Mouse (Mus musculus): Measurements from ENCODE around the gene Foxn3. TPM values are rescaled to one million over a fixed set of nuclear protein-coding genes. Genes with fewer than 3 reads are reported as not detected.

Foxn3 gene
- polyA plus RNA-seq, 1 experiment from 2014 or later = 23.5 TPM

- WGBS (ENCODE audit: insufficient replicate concordance) = 70% methylated on average over 8 of the region's 8 CpGs
- H3K9me3 ChIP-seq (replicated peaks; ENCODE audit: control insufficient read depth, low read length) = no peaks in the 10 kb centered on the region
- H3K27ac ChIP-seq (ENCODE audit: low read length) = no peak overlapping the region
- ATAC-seq (ENCODE audit: low read depth) = no peak
- H3K27me3 ChIP-seq (ENCODE audit: control insufficient read depth, insufficient read depth, low read depth, low read length) = no peaks in the 10 kb centered on the region
- H3K9ac ChIP-seq (ENCODE audit: low read depth, low read length) = no peak overlapping the region
- no peaks in the 10 kb centered on the region for H3K36me3 ChIP-seq (ENCODE audit: control insufficient read depth, insufficient read depth)
- H3K4me2 ChIP-seq (ENCODE audit: low read depth, low read length) = no peak overlapping the region
- no peak overlapping the region for H3K4me3 ChIP-seq (ENCODE audit: low read depth, low read length)
- H3K4me1 ChIP-seq (ENCODE audit: control insufficient read depth, low read depth, low read length) = peaks cover 17% of the 10 kb centered on the region
Measured at GRCm38 (mm10) chr12:99378284-99378683, 185.1 kb downstream of the Foxn3 start.

GRCm38 (mm10) chr12:99377705-99378104, 185.7 kb downstream of the Foxn3 start:
- Histone ChIP-seq H3K4me3 (ENCODE audit: low read depth, low read length) (no peak overlapping the region), H3K9me3 (replicated peaks; ENCODE audit: control insufficient read depth, low read length) (no peaks in the 10 kb centered on the region), H3K4me1 (ENCODE audit: control insufficient read depth, low read depth, low read length) (peaks cover 17% of the 10 kb centered on the region), H3K9ac (ENCODE audit: low read depth, low read length) (no peak overlapping the region), H3K27me3 (ENCODE audit: control insufficient read depth, insufficient read depth, low read depth, low read length) (no peaks in the 10 kb centered on the region), H3K4me2 (ENCODE audit: low read depth, low read length) (no peak overlapping the region), H3K27ac (ENCODE audit: low read length) (no peak overlapping the region), H3K36me3 (ENCODE audit: control insufficient read depth, insufficient read depth) (no peaks in the 10 kb centered on the region)
- ATAC-seq (ENCODE audit: low read depth) = no peak
- WGBS (ENCODE audit: insufficient replicate concordance) = 26% methylated on average over 3 of the region's 3 CpGs

GRCm38 (mm10) chr12:99377069-99377468, 186.3 kb downstream of the Foxn3 start:
- H3K4me3 ChIP-seq (ENCODE audit: low read depth, low read length) = no peak overlapping the region
- 65% methylated on average over 10 of the region's 10 CpGs for WGBS (ENCODE audit: insufficient replicate concordance)
- H3K9me3 ChIP-seq (replicated peaks; ENCODE audit: control insufficient read depth, low read length) = no peaks in the 10 kb centered on the region
- no peak overlapping the region for H3K27ac ChIP-seq (ENCODE audit: low read length)
- no peak overlapping the region for H3K9ac ChIP-seq (ENCODE audit: low read depth, low read length)
- no peaks in the 10 kb centered on the region for H3K36me3 ChIP-seq (ENCODE audit: control insufficient read depth, insufficient read depth)
- peaks cover 17% of the 10 kb centered on the region for H3K4me1 ChIP-seq (ENCODE audit: control insufficient read depth, low read depth, low read length)
- no peak overlapping the region for H3K4me2 ChIP-seq (ENCODE audit: low read depth, low read length)
- ATAC-seq (ENCODE audit: low read depth) = no peak
- no peaks in the 10 kb centered on the region for H3K27me3 ChIP-seq (ENCODE audit: control insufficient read depth, insufficient read depth, low read depth, low read length)

- peaks cover 12% of the 10 kb centered on the region for H3K4me1 ChIP-seq (ENCODE audit: control insufficient read depth, low read depth, low read length)
- H3K27ac ChIP-seq (ENCODE audit: low read length) = no peak overlapping the region
- no peaks in the 10 kb centered on the region for H3K9me3 ChIP-seq (replicated peaks; ENCODE audit: control insufficient read depth, low read length)
- H3K4me2 ChIP-seq (ENCODE audit: low read depth, low read length) = no peak overlapping the region
- no peak for ATAC-seq (ENCODE audit: low read depth)
- H3K36me3 ChIP-seq (ENCODE audit: control insufficient read depth, insufficient read depth) = no peaks in the 10 kb centered on the region
- H3K9ac ChIP-seq (ENCODE audit: low read depth, low read length) = no peak overlapping the region
- no peaks in the 10 kb centered on the region for H3K27me3 ChIP-seq (ENCODE audit: control insufficient read depth, insufficient read depth, low read depth, low read length)
- H3K4me3 ChIP-seq (ENCODE audit: low read depth, low read length) = no peak overlapping the region
- 74% methylated on average over 8 of the region's 8 CpGs for WGBS (ENCODE audit: insufficient replicate concordance)
Measured at GRCm38 (mm10) chr12:99375878-99376454, 187.4 kb downstream of the Foxn3 start.

GRCm38 (mm10) chr12:99375426-99375825, 188.0 kb downstream of the Foxn3 start:
- H3K4me2 ChIP-seq (ENCODE audit: low read depth, low read length) = no peak overlapping the region
- 68% methylated on average over 6 of the region's 6 CpGs for WGBS (ENCODE audit: insufficient replicate concordance)
- H3K27me3 ChIP-seq (ENCODE audit: control insufficient read depth, insufficient read depth, low read depth, low read length) = no peaks in the 10 kb centered on the region
- no peaks in the 10 kb centered on the region for H3K9me3 ChIP-seq (replicated peaks; ENCODE audit: control insufficient read depth, low read length)
- H3K9ac ChIP-seq (ENCODE audit: low read depth, low read length) = no peak overlapping the region
- peaks cover 10% of the 10 kb centered on the region for H3K4me1 ChIP-seq (ENCODE audit: control insufficient read depth, low read depth, low read length)
- no peak overlapping the region for H3K4me3 ChIP-seq (ENCODE audit: low read depth, low read length)
- ATAC-seq (ENCODE audit: low read depth) = no peak
- no peak overlapping the region for H3K27ac ChIP-seq (ENCODE audit: low read length)
- H3K36me3 ChIP-seq (ENCODE audit: control insufficient read depth, insufficient read depth) = no peaks in the 10 kb centered on the region

GRCm38 (mm10) chr12:99374099-99374600, 189.2 kb downstream of the Foxn3 start:
- ATAC-seq (ENCODE audit: low read depth) = no peak
- H3K36me3 ChIP-seq (ENCODE audit: control insufficient read depth, insufficient read depth) = no peaks in the 10 kb centered on the region
- H3K9ac ChIP-seq (ENCODE audit: low read depth, low read length) = no peak overlapping the region
- 79% methylated on average over 12 of the region's 12 CpGs for WGBS (ENCODE audit: insufficient replicate concordance)
- H3K4me2 ChIP-seq (ENCODE audit: low read depth, low read length) = no peak overlapping the region
- H3K9me3 ChIP-seq (replicated peaks; ENCODE audit: control insufficient read depth, low read length) = no peaks in the 10 kb centered on the region
- H3K4me1 ChIP-seq (ENCODE audit: control insufficient read depth, low read depth, low read length) = peaks cover 10% of the 10 kb centered on the region
- H3K27ac ChIP-seq (ENCODE audit: low read length) = no peak overlapping the region
- no peaks in the 10 kb centered on the region for H3K27me3 ChIP-seq (ENCODE audit: control insufficient read depth, insufficient read depth, low read depth, low read length)
- no peak overlapping the region for H3K4me3 ChIP-seq (ENCODE audit: low read depth, low read length)

GRCm38 (mm10) chr12:99373584-99373983, 189.8 kb downstream of the Foxn3 start:
- no peaks in the 10 kb centered on the region for H3K9me3 ChIP-seq (replicated peaks; ENCODE audit: control insufficient read depth, low read length)
- H3K36me3 ChIP-seq (ENCODE audit: control insufficient read depth, insufficient read depth) = no peaks in the 10 kb centered on the region
- WGBS (ENCODE audit: insufficient replicate concordance) = 66% methylated on average over 4 of the region's 4 CpGs
- H3K9ac ChIP-seq (ENCODE audit: low read depth, low read length) = no peak overlapping the region
- no peak for ATAC-seq (ENCODE audit: low read depth)
- H3K4me1 ChIP-seq (ENCODE audit: control insufficient read depth, low read depth, low read length) = peaks cover 10% of the 10 kb centered on the region
- H3K27me3 ChIP-seq (ENCODE audit: control insufficient read depth, insufficient read depth, low read depth, low read length) = no peaks in the 10 kb centered on the region
- no peak overlapping the region for H3K4me2 ChIP-seq (ENCODE audit: low read depth, low read length)
- H3K27ac ChIP-seq (ENCODE audit: low read length) = no peak overlapping the region
- no peak overlapping the region for H3K4me3 ChIP-seq (ENCODE audit: low read depth, low read length)

GRCm38 (mm10) chr12:99371500-99371899, 191.9 kb downstream of the Foxn3 start:
- Histone ChIP-seq H3K4me3 (ENCODE audit: low read depth, low read length) (no peak overlapping the region), H3K9me3 (replicated peaks; ENCODE audit: control insufficient read depth, low read length) (no peaks in the 10 kb centered on the region), H3K27ac (ENCODE audit: low read length) (no peak overlapping the region), H3K9ac (ENCODE audit: low read depth, low read length) (no peak overlapping the region), H3K4me1 (ENCODE audit: control insufficient read depth, low read depth, low read length) (no peaks in the 10 kb centered on the region), H3K36me3 (ENCODE audit: control insufficient read depth, insufficient read depth) (no peaks in the 10 kb centered on the region), H3K27me3 (ENCODE audit: control insufficient read depth, insufficient read depth, low read depth, low read length) (no peaks in the 10 kb centered on the region), H3K4me2 (ENCODE audit: low read depth, low read length) (no peak overlapping the region)
- no peak for ATAC-seq (ENCODE audit: low read depth)
- WGBS (ENCODE audit: insufficient replicate concordance) = 48% methylated on average over 5 of the region's 5 CpGs

- no peak for ATAC-seq (ENCODE audit: low read depth)
- no peak overlapping the region for H3K4me2 ChIP-seq (ENCODE audit: low read depth, low read length)
- H3K9me3 ChIP-seq (replicated peaks; ENCODE audit: control insufficient read depth, low read length) = no peaks in the 10 kb centered on the region
- no peak overlapping the region for H3K4me3 ChIP-seq (ENCODE audit: low read depth, low read length)
- no peaks in the 10 kb centered on the region for H3K36me3 ChIP-seq (ENCODE audit: control insufficient read depth, insufficient read depth)
- H3K27ac ChIP-seq (ENCODE audit: low read length) = no peak overlapping the region
- H3K9ac ChIP-seq (ENCODE audit: low read depth, low read length) = no peak overlapping the region
- 83% methylated on average over 10 of the region's 10 CpGs for WGBS (ENCODE audit: insufficient replicate concordance)
- H3K4me1 ChIP-seq (ENCODE audit: control insufficient read depth, low read depth, low read length) = no peaks in the 10 kb centered on the region
- H3K27me3 ChIP-seq (ENCODE audit: control insufficient read depth, insufficient read depth, low read depth, low read length) = no peaks in the 10 kb centered on the region
Measured at GRCm38 (mm10) chr12:99368251-99368650, 195.1 kb downstream of the Foxn3 start.
